Mouse (Mus musculus) C2C12 (cell line): ENCODE results near the gene Lrp2.

Source experiments
- CEBPB ChIP-seq: IDR thresholded peaks from one replicate; pipeline ENCODE4 v1.6.1; 2011; ENCODE audit warnings: low read depth, mild to moderate bottlenecking, control low read depth, moderate library complexity
- CTCF ChIP-seq: IDR thresholded peaks from one replicate; pipeline ENCODE4 v1.5.1; 2011; ENCODE audit not compliant: control insufficient read depth, insufficient read depth, insufficient read length
- FOSL1 ChIP-seq: IDR thresholded peaks from one replicate; pipeline ENCODE4 v1.8.0; 2011; ENCODE audit warnings: mild to moderate bottlenecking, low read length; ENCODE audit not compliant: poor library complexity, insufficient read depth, severe bottlenecking
- MAX ChIP-seq: IDR thresholded peaks from one replicate; pipeline ENCODE4 v1.6.1; 2011; ENCODE audit warnings: mild to moderate bottlenecking, control low read depth
- MYOD1 ChIP-seq: IDR thresholded peaks from one replicate; pipeline ENCODE4 v1.6.1; 2011; ENCODE audit warnings: low read depth; ENCODE audit not compliant: control insufficient read depth, insufficient read length
- MYOG ChIP-seq: IDR thresholded peaks from one replicate; pipeline ENCODE4 v1.6.1; 2011; ENCODE audit not compliant: control insufficient read depth, insufficient read length; ENCODE audit errors: extremely low read depth
- USF1 ChIP-seq: IDR thresholded peaks from one replicate; pipeline ENCODE4 v1.6.1; 2011; ENCODE audit warnings: low read depth, mild to moderate bottlenecking, control low read depth, moderate library complexity

DNA sequence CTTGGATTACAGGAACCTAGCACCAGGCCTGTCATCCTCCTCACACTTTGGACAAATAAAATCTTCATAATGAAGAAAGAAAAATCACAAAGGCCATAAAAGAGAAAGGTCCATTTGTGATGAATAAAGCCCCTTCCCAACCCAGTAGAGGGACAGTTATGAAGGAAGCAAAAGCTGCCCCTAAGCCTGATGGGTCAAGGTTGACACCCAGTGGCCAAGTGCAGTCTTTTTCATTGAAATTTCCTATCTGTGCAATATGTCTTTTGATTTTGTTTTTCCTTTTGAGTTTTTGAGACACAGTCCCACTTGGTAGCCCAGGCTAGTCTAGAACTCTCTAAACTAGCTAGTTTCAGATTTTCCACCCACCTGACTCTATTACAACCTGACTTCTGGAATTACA, 33.4 kb upstream of the Lrp2 start:
- TF ChIP-seq CTCF (no peak), CEBPB (no peak), MYOG (no peak), MAX (no peak), MYOD1 (no peak), USF1 (no peak), FOSL1 (no peak)
